Mouse (Mus musculus) spleen, postnatal 36 days (tissue): ENCODE measurements at regions not wholly inside any gene's neighbourhood (a gene's known extent, or its start where the extent isn't known, plus 50 kb on each side); places are given as distances from the start of the nearest gene placed in this dataset.

Experiments
- DNase-seq, 2 experiments: peaks; one replicate each; pipeline ENCODE4 v3.0.0; 2022; ENCODE audit warnings: low spot score in 2 of 2, mixed read lengths in 1 of 2

DNA sequence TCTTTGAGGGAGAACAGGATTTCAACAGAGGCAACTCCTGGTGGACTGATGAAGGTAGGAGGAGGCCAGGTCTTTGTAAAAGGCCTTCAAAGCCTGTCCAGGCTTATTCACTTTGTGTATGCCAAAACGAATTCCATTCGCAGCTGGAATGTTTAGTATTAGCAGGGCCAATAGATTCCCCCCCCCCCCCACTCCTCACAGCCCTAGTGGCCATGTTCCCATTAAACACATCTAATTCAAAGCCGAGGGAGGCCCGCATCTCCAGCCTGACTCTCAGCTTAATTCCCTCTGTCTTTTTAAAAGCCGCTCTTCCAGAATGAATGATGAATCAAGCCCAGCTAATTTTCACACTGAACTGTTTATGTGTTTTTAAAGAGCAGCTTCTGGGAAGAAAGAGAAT, 205.5 kb downstream of the Etnk1 start:
- DNase-seq = no peak

- peak; percentile 9 to 17 for DNase-seq
These were observed 206.8 kb downstream of the Etnk1 start for GRCm38 (mm10) chr6:143373686-143374273.

DNA sequence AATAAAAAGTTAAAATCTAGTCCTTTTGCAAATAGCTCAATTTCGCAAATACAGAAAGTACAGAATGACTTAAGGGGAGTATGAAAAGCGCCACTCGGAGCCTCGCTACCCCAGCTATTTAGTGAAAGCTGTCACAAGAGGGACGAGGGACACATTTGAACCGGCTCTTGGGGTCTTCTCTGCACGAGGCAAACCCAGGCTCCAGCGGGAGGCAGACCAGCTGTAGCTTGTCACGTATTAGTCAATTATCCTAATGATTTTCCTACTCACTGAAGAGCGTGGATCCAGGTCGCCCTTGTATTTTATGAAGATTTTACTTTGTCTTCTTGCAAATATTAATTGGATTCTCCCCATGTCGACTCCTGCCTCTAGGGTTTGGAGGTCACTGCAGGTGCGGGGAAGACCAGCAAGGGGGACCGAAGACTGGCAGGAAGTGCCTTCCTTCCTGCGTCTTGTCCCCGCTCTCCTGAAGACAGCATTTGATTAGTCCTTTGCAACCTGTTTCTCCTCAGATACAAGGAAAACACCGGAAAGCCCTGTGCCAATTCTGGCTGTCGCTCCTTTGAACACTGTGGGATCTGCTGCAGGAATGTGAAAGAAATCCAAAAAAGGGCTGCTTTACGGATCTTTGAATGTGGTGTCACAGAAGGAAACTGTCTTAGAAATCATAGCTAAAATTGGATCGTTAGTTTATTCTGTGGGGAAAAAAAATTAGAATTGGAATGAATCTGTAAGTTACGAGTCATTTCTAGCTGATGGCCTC, 209.1 kb downstream of the Etnk1 start:
- DNase-seq = no peak

GRCm38 (mm10) chr6:143377121-143377520, 210.1 kb downstream of the Etnk1 start:
- no peak for DNase-seq

DNA sequence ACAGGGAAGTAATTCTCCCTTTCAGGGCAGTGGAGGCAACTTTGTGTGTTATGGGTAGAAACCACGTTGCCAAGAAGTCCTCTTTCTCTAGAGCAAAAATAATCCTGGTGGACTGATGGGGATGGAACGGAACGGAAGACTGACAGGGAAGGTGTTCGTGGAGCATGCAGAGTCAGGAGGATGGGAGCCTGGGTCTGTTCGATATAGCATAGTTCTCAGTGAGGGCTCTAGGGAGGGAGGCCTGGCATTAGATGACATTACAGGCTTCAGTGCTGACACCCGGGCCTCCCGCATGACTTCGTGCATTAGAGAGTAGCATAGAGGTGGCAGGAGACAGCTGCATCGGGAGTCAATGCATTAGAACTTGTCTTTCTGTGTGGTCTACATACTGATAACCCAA, 211.1 kb downstream of the Etnk1 start:
- DNase-seq = no peak

DNA sequence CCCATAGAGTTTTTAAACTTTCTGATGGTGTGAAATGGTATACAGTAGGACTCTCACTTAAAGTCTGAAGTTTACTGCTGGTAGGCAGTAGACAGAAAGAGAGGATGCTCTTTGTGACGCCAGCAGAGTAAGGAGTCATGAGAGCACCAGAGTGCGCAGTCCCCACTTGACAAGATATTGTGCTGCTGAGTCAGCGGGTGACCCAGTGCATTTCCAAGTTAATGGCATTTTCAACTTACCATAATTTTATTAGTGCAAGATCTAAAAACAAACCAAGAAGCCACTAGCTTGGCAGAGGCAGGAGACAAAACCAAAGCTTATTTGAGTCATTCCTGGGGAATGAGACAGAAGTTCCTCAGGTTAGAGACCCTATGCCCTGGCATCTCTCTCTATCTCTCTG, 213.5 kb downstream of the Etnk1 start:
- DNase-seq = no peak

DNA sequence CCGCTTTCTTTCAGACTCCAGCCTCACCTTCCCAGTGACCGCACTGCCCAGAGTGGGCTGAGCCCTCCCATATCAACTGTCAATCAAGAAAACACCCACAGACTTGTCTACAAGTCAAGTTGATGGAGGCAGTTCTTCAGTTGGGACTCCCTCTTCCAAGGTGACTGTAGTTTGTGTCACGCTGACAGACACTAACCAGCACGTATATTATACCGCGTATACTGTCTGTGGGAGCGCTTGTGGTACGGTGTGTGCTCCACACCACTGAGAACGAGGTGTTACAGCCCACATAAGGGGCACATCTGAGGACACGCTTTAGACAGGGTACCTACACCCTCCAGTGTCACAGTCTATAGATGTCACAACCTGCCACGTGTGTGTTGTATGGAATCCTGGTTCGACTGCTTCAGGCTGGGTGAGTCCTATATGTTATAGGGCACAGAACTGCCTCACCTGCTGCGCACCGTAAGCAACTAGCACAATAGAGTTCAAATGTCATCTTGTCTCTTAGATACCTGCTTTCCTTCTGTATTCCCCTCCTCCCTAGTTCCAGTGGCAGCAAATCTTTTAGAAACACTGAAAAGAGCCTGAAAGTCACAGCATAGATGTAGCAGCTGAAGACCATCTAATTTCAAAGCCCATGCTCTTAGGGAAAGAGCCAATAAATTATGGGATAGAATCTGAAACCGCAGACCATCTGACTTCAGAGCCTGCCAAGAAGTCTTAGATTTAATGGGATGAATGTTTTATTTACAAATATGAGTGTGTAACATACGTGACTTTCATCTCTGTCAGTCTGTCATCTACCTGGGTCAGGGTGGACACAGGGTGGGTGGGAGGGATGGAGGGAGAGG, 219.8 kb downstream of the Etnk1 start:
- DNase-seq = no peak

GRCm38 (mm10) chr6:143393543-143394207, 226.7 kb downstream of the Etnk1 start:
- no peak for DNase-seq

DNA sequence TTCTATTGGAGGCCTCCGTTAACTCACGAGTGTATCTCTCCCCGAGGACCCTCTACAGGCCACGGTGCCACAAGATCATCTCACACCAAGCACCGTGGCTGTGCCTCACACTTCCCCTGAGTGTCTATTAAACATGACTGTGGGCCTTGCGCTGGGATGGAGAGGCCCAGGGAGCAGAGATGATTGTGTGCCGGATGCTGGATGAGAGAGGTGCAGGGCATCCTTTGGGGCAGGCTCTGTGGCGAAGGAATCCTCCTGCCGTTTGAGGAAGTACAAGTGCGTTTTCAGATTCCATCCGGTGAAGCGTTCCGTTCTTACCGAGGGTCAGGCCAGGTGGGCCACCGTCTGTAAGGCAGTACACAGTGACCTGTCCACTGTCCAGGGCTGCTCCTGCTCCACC, 227.4 kb downstream of the Etnk1 start:
- DNase-seq = no peak

GRCm38 (mm10) chr6:143401436-143401835, 234.4 kb downstream of the Etnk1 start:
- DNase-seq = no peak

- no peak for DNase-seq
These were observed 234.9 kb downstream of the Etnk1 start for GRCm38 (mm10) chr6:143401921-143402320.

GRCm38 (mm10) chr6:143402766-143403165, 235.7 kb downstream of the Etnk1 start:
- no peak for DNase-seq

- DNase-seq = no peak
These were observed 237.5 kb downstream of the Etnk1 start for GRCm38 (mm10) chr6:143404521-143404920.

- DNase-seq = no peak
These were observed 245.0 kb downstream of the Etnk1 start for GRCm38 (mm10) chr6:143412056-143412455.

- no peak for DNase-seq
These were observed 245.7 kb downstream of the Etnk1 start for GRCm38 (mm10) chr6:143412721-143413120.

DNA sequence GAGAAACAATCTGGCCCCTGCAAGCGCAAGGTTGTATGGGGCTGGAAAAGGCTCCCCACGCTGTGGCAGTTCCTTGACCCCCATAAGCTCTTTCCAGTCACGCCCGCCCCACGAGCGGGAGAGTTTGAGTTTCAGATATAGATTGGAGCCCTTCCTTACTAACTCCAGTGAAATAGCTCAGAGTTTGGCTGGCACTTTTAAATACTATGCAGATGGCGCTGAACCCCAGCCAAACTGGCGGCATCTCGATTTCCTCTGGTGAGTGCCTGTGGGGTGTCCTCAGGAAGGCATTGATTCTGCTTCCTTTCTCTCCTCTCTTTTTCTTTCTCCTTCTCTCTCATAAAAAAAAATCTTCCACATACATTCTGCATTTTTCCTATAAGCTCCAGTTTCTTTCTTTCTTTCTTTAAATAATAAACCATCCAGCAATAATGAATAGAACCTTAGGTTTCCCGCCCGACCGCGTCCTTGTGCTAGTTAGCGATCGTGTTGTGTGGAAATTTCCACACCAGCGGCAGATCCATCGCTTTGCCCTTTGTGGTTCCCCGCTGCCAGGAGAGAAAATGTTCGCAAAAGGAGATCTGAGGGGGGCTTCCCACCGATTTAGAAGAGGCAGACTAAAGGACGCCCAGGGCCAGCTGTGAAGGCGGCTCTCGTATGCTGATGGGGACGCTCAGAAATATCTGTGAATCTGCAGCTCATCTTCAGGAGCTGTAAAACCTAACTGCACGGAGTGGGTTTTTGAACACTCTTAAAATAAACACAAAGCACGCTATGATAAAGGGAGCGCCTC, 247.8 kb downstream of the Etnk1 start:
- DNase-seq = no peak

GRCm38 (mm10) chr6:143415383-143415778, 248.4 kb downstream of the Etnk1 start:
- no peak for DNase-seq

DNA sequence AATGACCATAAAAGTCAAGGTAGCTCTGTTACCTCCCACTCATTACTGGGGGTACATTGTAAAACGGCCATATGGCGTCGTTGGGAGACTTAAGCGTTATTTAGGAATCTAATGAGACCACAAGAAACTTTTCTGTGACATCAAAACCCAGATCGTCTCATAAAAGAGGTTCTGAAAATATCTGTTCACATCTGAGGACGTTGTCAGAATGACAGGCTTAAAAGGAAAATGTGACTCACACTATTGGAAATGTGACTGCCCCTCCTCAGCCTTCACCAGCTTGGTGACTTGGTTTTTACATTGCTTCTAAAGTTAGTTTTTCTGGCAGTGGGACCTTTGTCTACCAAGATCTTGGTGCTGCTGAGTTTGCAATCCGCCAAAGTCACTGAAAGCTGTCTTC, 252.9 kb downstream of the Etnk1 start:
- DNase-seq = no peak

DNA sequence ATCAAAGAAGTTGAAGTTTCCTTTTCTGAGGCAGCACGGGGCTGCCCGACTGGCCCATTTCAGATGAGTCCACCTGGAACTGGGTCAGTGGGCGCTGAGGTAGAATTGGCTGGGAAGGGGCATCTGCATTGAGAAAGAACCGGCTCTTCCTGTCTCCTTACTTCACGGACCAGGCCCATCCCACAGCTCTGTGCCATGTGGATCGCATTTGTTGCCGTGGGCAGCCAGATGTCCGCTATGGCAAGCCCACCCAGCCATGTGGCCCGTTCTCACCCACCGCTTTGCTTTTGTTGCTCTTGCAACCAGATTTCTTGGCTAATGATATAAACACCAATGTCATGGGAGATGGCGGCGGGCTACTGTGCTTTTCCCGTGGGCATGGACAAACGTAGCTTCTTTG, 256.0 kb downstream of the Etnk1 start:
- DNase-seq = no peak

DNA sequence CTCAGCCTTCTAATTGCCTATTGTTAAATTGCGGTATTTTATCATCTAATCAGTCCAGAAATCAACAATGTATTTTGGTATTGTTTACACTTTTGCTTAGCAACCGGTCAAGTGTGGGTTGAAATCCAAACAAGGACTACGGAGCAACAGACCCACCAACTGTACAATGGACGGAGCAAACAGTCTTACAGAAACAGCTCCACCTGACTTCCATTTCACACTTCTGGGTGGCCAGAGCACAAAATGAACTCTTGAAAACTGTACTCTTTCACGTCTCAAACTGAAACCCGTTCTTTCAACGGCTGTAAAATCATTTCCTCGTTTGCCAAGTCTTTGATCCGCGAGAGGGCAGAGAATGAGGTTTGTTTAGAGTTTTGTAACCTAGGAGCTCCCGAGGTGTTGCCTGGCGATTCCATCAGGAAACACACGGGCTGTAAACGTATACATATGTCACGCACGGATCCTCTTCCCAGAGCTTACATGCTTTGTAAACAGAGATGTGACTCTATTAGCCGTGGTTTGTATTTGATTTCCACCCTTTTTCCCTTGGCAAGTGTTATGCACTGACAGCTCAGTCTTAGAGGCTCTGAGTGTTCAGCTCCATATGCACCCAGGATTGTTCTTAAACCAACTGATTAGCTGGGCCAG, 258.3 kb downstream of the Etnk1 start:
- no peak for DNase-seq
